ENCODE assay signal across 8 mouse cellular contexts in the genomic region with DNA sequence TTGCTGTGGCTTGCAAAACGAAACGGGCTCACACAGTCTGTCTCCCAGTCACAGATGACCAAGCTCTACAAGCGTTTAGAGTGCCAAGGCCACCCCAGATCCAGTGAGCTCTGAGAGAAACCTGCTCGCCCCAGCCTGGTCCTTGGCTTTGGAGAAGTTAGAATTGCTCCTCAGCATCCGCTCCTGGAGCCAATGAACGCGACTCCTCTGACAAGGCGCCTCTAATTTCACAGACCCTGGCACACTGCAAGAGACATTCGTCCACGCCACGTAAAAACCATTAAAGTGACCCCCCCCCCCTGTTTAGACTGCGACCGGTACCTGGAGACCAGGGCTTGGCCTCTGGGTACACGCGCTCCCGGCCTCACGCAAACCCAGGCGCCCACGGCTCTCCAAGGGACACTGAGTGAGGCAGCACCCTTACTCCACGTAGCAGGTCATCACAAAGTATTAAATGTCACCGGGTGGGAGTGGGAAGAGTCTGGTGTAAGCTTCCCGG. TPM values are rescaled to one million over a fixed set of nuclear protein-coding genes. Genes with fewer than 3 reads are reported as not detected.
DNase-seq lines count a peak whose midpoint lies in the region; ATAC-seq and TF ChIP-seq lines count a peak whose summit lies in the region.
"Had no signal": no experiment of that assay in that cellular context is flagged by ENCODE, and none has a peak within 500 bp of the region (broad histone marks: within the 10 kb centered on the region; RNA-seq: fewer than 3 reads in every experiment).

No protein-coding gene starts in this region.

- H3K27me3 ChIP-seq in lung, postnatal 0 days (replicated peaks; ENCODE audit: insufficient read depth, low read length), result peaks cover 31% of the 10 kb centered on the region
- peaks cover 24% of the 10 kb centered on the region for H3K27me3 ChIP-seq in limb, embryonic 10.5 days (ENCODE audit: low read depth, poor library complexity, severe bottlenecking)

- peaks cover 14% of the 10 kb centered on the region for H3K4me1 ChIP-seq in lung, postnatal 0 days (ENCODE audit: insufficient read depth, low read depth, low read length)
- peaks cover 31% of the 10 kb centered on the region for H3K4me1 ChIP-seq in limb, embryonic 10.5 days
- H3K4me1 ChIP-seq in olfactory bulb, adult 2 months (ENCODE audit: control insufficient read depth, insufficient read depth, low read length), result peaks cover 14% of the 10 kb centered on the region

- DNase-seq in lung, postnatal 0 days (ENCODE audit: low spot score), result peak; percentile 17
- no peak for DNase-seq in lung, postnatal 25 days (ENCODE audit: low spot score)
- peak; percentile 64 for DNase-seq in embryo, embryonic 11 days
- DNase-seq in gastrocnemius, adult 18-20 months (ENCODE audit: low spot score), result peak; percentile 38
- DNase-seq in limb, embryonic 10.5 days (ENCODE audit: low spot score), result peak; percentile 66
- DNase-seq in c-Kit-positive CD71-positive TER-119-positive erythroid progenitor cells, embryonic 14.5 days (ENCODE audit: low spot score), result no peak

- H3K36me3 ChIP-seq in lung, postnatal 0 days (ENCODE audit: insufficient read depth, low read length), result no peaks in the 10 kb centered on the region
- no peaks in the 10 kb centered on the region for H3K36me3 ChIP-seq in limb, embryonic 10.5 days

- WGBS in lung, postnatal 0 days, result 3% methylated on average over 22 of the region's 22 CpGs
- WGBS in limb, embryonic 10.5 days, result under 1% methylated on average over 22 of the region's 22 CpGs
- WGBS in olfactory bulb, adult 2 months, result 3% methylated on average over 22 of the region's 22 CpGs

- no peak for TF ChIP-seq POLR2A in olfactory bulb, adult 2 months (IDR thresholded peaks at IDR 0.05; ENCODE audit: insufficient read depth, low read depth, low read length)

- TF ChIP-seq CTCF in lung, postnatal 0 days (IDR thresholded peaks at IDR 0.05), result no peak
- no peak for TF ChIP-seq CTCF in olfactory bulb, adult 2 months (IDR thresholded peaks at IDR 0.05; ENCODE audit: insufficient read depth, low read depth, low read length)

- peak overlapping the region; percentile 92 for H3K4me2 ChIP-seq in lung, postnatal 0 days (replicated peaks; ENCODE audit: low read depth, low read length)

- peak overlapping the region; percentile 51 for H3K4me3 ChIP-seq in lung, postnatal 0 days (ENCODE audit: low read depth, low read length)
- peak overlapping the region; percentile 80 for H3K4me3 ChIP-seq in limb, embryonic 10.5 days
- H3K4me3 ChIP-seq in olfactory bulb, adult 2 months (ENCODE audit: insufficient read depth, low read depth, low read length), result peak overlapping the region; percentile 47

- H3K9me3 ChIP-seq in lung, postnatal 0 days (ENCODE audit: low read length), result no peaks in the 10 kb centered on the region
- no peaks in the 10 kb centered on the region for H3K9me3 ChIP-seq in limb, embryonic 10.5 days (replicated peaks)

- ATAC-seq in lung, postnatal 0 days, result no peak

- no peak overlapping the region for H3K27ac ChIP-seq in lung, postnatal 0 days (ENCODE audit: low read length)
- H3K27ac ChIP-seq in limb, embryonic 10.5 days, result peak overlapping the region; percentile 95
- no peak overlapping the region for H3K27ac ChIP-seq in olfactory bulb, adult 2 months (ENCODE audit: insufficient read depth, low read depth, low read length)
- H3K27ac ChIP-seq: macrophage had no signal

- H3K9ac ChIP-seq in lung, postnatal 0 days (replicated peaks; ENCODE audit: low read depth), result no peak overlapping the region

- no peak for TF ChIP-seq EP300 in lung, postnatal 0 days (IDR thresholded peaks at IDR 0.05)

RNA-seq across cellular contexts. Expression of a gene that starts 1.6 kb away (rescaled TPM):
- polyA plus RNA-seq in lung, postnatal 0 days (2015; fragmentation: Nextera tagmentation; extraction: Ambion mirVana), result 0.11 and 0.17 TPM in 2 replicates
- total RNA-seq in gastrocnemius, adult 18-20 months (2021), result 10 to 100 TPM; 31.1 to 31.6 TPM
- 5.0 and 8.5 TPM in 2 replicates for polyA plus RNA-seq in limb, embryonic 10.5 days (2016; fragmentation: Nextera tagmentation; extraction: Ambion mirVana)
- polyA plus RNA-seq in olfactory bulb, adult 2 months (2012; ENCODE audit: insufficient read depth, insufficient read length, low replicate concordance, missing spikeins), result not detected in 2 replicates

Comparison
In these comparisons a context has a peak if more than half of its experiments do, and no peak if none do; other contexts are left out.
1. DNase-seq: peak in lung, postnatal 0 days (single experiment), embryo, embryonic 11 days (single experiment), gastrocnemius, adult 18-20 months (single experiment) and limb, embryonic 10.5 days (single experiment); none in lung, postnatal 25 days (single experiment) and c-Kit-positive CD71-positive TER-119-positive erythroid progenitor cells, embryonic 14.5 days (single experiment).
2. Peak in every context shown above with its lines, with median percentiles within 50 percentile points of each other: H3K4me3 ChIP-seq.